Mouse (Mus musculus) brown adipose tissue, adult 24 weeks (tissue): ENCODE results near the gene Nfic. TPM values are rescaled to one million over a fixed set of nuclear protein-coding genes. Genes with fewer than 3 reads are reported as not detected.

ENCODE experiments used
- H3K27ac ChIP-seq: fragments of 200-500 bp; replicated peaks from 2 replicates; pipeline ENCODE4 v1.5.1; 2012; ENCODE audit warnings: low read depth, mild to moderate bottlenecking, low read length
- H3K4me1 ChIP-seq: fragments of 200-500 bp; 2 replicates; pipeline ENCODE4 v1.6.1; 2012; ENCODE audit warnings: low read length, mixed read lengths; ENCODE audit not compliant: control insufficient read depth, insufficient read depth, insufficient read length
- H3K4me3 ChIP-seq: fragments of 200-500 bp; 2 replicates; pipeline ENCODE4 v1.5.1; 2012; ENCODE audit warnings: low read depth, mild to moderate bottlenecking, low read length, moderate library complexity; ENCODE audit not compliant: insufficient read depth
- polyA plus RNA-seq: library from polyadenylated mRNA; stranded (reverse); fragments of >200 nt; gene quantifications from 2 replicates; pipeline ENCODE4 v1.2.4, GENCODE M21; 2012; ENCODE audit not compliant: missing spikeins, insufficient read depth, insufficient read length

Nfic gene
- polyA plus RNA-seq, 1 experiment: 42.9 TPM

GRCm38 (mm10) chr10:81404082-81404481 lies 51.4 kb downstream of the Nfic start:
- peaks cover 34% of the 10 kb centered on the region for H3K4me1 ChIP-seq

GRCm38 (mm10) chr10:81403511-81403910 lies 51.9 kb downstream of the Nfic start:
- Histone ChIP-seq H3K27ac (no peak overlapping the region), H3K4me1 (peaks cover 33% of the 10 kb centered on the region), H3K4me3 (no peak overlapping the region)

More at GRCm38 (mm10) chr10:81404082-81404481, 51.4 kb downstream of the Nfic start:
- no peak overlapping the region for H3K4me3 ChIP-seq
- H3K27ac ChIP-seq: no peak overlapping the region

GRCm38 (mm10) chr10:81402227-81402765 lies 53.1 kb downstream of the Nfic start:
- Histone ChIP-seq H3K4me3 (no peak overlapping the region), H3K4me1 (peaks cover 25% of the 10 kb centered on the region), H3K27ac (peak overlapping the region; percentile 75)

GRCm38 (mm10) chr10:81401521-81402226 lies 53.8 kb downstream of the Nfic start:
- Histone ChIP-seq H3K4me1 (peaks cover 21% of the 10 kb centered on the region), H3K27ac (peak overlapping the region; percentile 75), H3K4me3 (peak overlapping the region; percentile 34)

- Histone ChIP-seq H3K4me3 (no peak overlapping the region), H3K27ac (peak overlapping the region; percentile 75), H3K4me1 (peaks cover 18% of the 10 kb centered on the region)
Measured at GRCm38 (mm10) chr10:81401205-81401520, 54.3 kb downstream of the Nfic start.

- peaks cover 14% of the 10 kb centered on the region for H3K4me1 ChIP-seq
- no peak overlapping the region for H3K4me3 ChIP-seq
- 0 out of 2 replicates have a peak overlapping the region, but pooled peaks have one; percentile 75 for H3K27ac ChIP-seq
Measured at GRCm38 (mm10) chr10:81400371-81401204, 54.8 kb downstream of the Nfic start.

GRCm38 (mm10) chr10:81399798-81400308 lies 55.6 kb downstream of the Nfic start:
- Histone ChIP-seq H3K27ac (no peak overlapping the region), H3K4me3 (no peak overlapping the region), H3K4me1 (peaks cover 14% of the 10 kb centered on the region)

GRCm38 (mm10) chr10:81399296-81399695 lies 56.1 kb downstream of the Nfic start:
- Histone ChIP-seq H3K27ac (no peak overlapping the region), H3K4me3 (no peak overlapping the region), H3K4me1 (peaks cover 14% of the 10 kb centered on the region)

GRCm38 (mm10) chr10:81396749-81397148 lies 58.7 kb downstream of the Nfic start:
- H3K4me3 ChIP-seq: no peak overlapping the region
- H3K27ac ChIP-seq: no peak overlapping the region
- H3K4me1 ChIP-seq: peaks cover 8% of the 10 kb centered on the region

GRCm38 (mm10) chr10:81395865-81396264 lies 59.6 kb downstream of the Nfic start:
- Histone ChIP-seq H3K27ac (no peak overlapping the region), H3K4me3 (no peak overlapping the region), H3K4me1 (peaks cover 2% of the 10 kb centered on the region; the same call in 1 of the 2 replicates)

- Histone ChIP-seq H3K27ac (no peak overlapping the region), H3K4me3 (no peak overlapping the region)
Measured at GRCm38 (mm10) chr10:81395127-81395526, 60.3 kb downstream of the Nfic start.

GRCm38 (mm10) chr10:81393456-81394063 lies 61.9 kb downstream of the Nfic start:
- Histone ChIP-seq H3K4me3 (peak overlapping the region; percentile 49), H3K27ac (no peak overlapping the region), H3K4me1 (peaks cover 12% of the 10 kb centered on the region)

More at GRCm38 (mm10) chr10:81395127-81395526, 60.3 kb downstream of the Nfic start:
- peaks cover 6% of the 10 kb centered on the region; the same call in 1 of the 2 replicates for H3K4me1 ChIP-seq

GRCm38 (mm10) chr10:81392781-81393185 lies 62.7 kb downstream of the Nfic start, which contains the start of gene Smim24:
Gene Smim24 (plus strand): TSS chr10:81393051.
- Histone ChIP-seq H3K4me1 (peaks cover 12% of the 10 kb centered on the region), H3K27ac (no peak within 1 kb of the TSS), H3K4me3 (peak within 1 kb of the TSS; percentile 49)

- no peak overlapping the region for H3K27ac ChIP-seq
- no peak overlapping the region for H3K4me3 ChIP-seq
- H3K4me1 ChIP-seq: peaks cover 12% of the 10 kb centered on the region
Measured at GRCm38 (mm10) chr10:81392270-81392669, 63.2 kb downstream of the Nfic start.

GRCm38 (mm10) chr10:81390678-81390965 lies 64.8 kb downstream of the Nfic start:
- Histone ChIP-seq H3K4me3 (no peak overlapping the region), H3K4me1 (peaks cover 12% of the 10 kb centered on the region), H3K27ac (no peak overlapping the region)
